Mouse (Mus musculus) stomach, embryonic 14.5 days (tissue): ENCODE data around the gene Thrb. TPM values are rescaled to one million over a fixed set of nuclear protein-coding genes. Genes with fewer than 3 reads are reported as not detected.
A peak's percentile ranks its signal among the peaks of the same experiment; 100 is the strongest.

ENCODE experiments used
- ATAC-seq: fragments of 200-750 bp; cut with Nextera tagmentation; 2 replicates; pipeline ENCODE4 v1.8.0; 2017; ENCODE audit warnings: low read depth, moderate TSS enrichment; ENCODE audit not compliant: insufficient number of reproducible peaks, insufficient read depth, low FRiP score
- H3K27ac ChIP-seq: fragments of 300-500 bp; sonication (generic); 2 replicates; pipeline ENCODE4 v1.5.1; 2014; ENCODE audit warnings: mild to moderate bottlenecking, low read length, moderate library complexity, mixed read lengths
- H3K27me3 ChIP-seq: fragments of 300-500 bp; sonication (generic); 2 replicates; pipeline ENCODE4 v1.6.1; 2014; ENCODE audit warnings: low read length, control low read depth, mixed read lengths; ENCODE audit not compliant: control insufficient read depth, insufficient read depth
- H3K36me3 ChIP-seq: fragments of 300-500 bp; sonication (generic); 2 replicates; pipeline ENCODE4 v1.6.1; 2014; ENCODE audit warnings: mild to moderate bottlenecking, control low read depth, low read length, moderate library complexity, mixed read lengths; ENCODE audit not compliant: control insufficient read depth, insufficient read depth
- H3K4me1 ChIP-seq: fragments of 300-500 bp; sonication (generic); 2 replicates; pipeline ENCODE4 v1.6.1; 2014; ENCODE audit warnings: low read length, control low read depth, mixed read lengths; ENCODE audit not compliant: control insufficient read depth, insufficient read depth
- H3K4me2 ChIP-seq: fragments of 300-500 bp; sonication (generic); replicated peaks from 2 replicates; pipeline ENCODE4 v1.6.1; 2014; ENCODE audit warnings: low read depth, low read length, control low read depth
- H3K4me3 ChIP-seq: fragments of 300-500 bp; sonication (generic); 2 replicates; pipeline ENCODE4 v1.5.1; 2014; ENCODE audit warnings: low read depth, low read length, control low read depth
- H3K9ac ChIP-seq: fragments of 300-500 bp; sonication (generic); replicated peaks from 2 replicates; pipeline ENCODE4 v1.6.1; 2014; ENCODE audit warnings: low read depth, mild to moderate bottlenecking, control low read depth, low read length, moderate library complexity, mixed read lengths
- H3K9me3 ChIP-seq: fragments of 300-500 bp; sonication (generic); 2 replicates; pipeline ENCODE4 v1.6.1; 2016; ENCODE audit warnings: low read depth, low read length, control low read depth; ENCODE audit not compliant: control insufficient read depth
- WGBS: fragments of 180-500 bp; shearing (Covaris S2); extraction: QIAGEN DNeasy Blood & Tissue Kit; methylation state at CpG from one replicate; pipeline ENCODE4 v1.1.7; 2014; 5-methylcytosine and 5-hydroxymethylcytosine counted together
- polyA plus RNA-seq: library from polyadenylated mRNA; unstranded; fragments of >200 nt; fragmentation: Nextera tagmentation; extraction: Ambion mirVana; gene quantifications from 2 replicates; pipeline ENCODE4 v1.2.1, GENCODE M21; 2014

The Thrb gene
- polyA plus RNA-seq, 1 experiment from 2014 or later, result 1.0 TPM

GRCm38 (mm10) chr14:17659031-17659430 is 1.0 kb upstream of the Thrb start:
- no peak overlapping the region for H3K27ac ChIP-seq

GRCm38 (mm10) chr14:17660329-17661099 is 453 bp downstream of the Thrb start:
- WGBS, result under 1% methylated on average over 81 of the region's 82 CpGs
- no peaks in the 10 kb centered on the region for H3K9me3 ChIP-seq
- no peak overlapping the region for H3K27ac ChIP-seq
- peak; percentile 92 for ATAC-seq
- peak overlapping the region; percentile 22; the same call in 1 of the 2 replicates for H3K9ac ChIP-seq
- 0 out of 2 replicates have a peak, but pooled peaks cover 7% of the 10 kb centered on the region for H3K27me3 ChIP-seq
- H3K4me2 ChIP-seq, result peak overlapping the region; percentile 95
- no peaks in the 10 kb centered on the region for H3K36me3 ChIP-seq
- H3K4me1 ChIP-seq, result peaks cover 3% of the 10 kb centered on the region; the same call in 1 of the 2 replicates
- peak overlapping the region; percentile 58 for H3K4me3 ChIP-seq

More at GRCm38 (mm10) chr14:17659031-17659430, 1.0 kb upstream of the Thrb start:
- H3K4me2 ChIP-seq, result peak overlapping the region; percentile 95
- peak; percentile 24; the same call in 1 of the 2 replicates for ATAC-seq
- peaks cover 3% of the 10 kb centered on the region; the same call in 1 of the 2 replicates for H3K4me1 ChIP-seq
- H3K27me3 ChIP-seq, result 0 out of 2 replicates have a peak, but pooled peaks cover 7% of the 10 kb centered on the region
- H3K9ac ChIP-seq, result no peak overlapping the region
- no peaks in the 10 kb centered on the region for H3K9me3 ChIP-seq
- no peaks in the 10 kb centered on the region for H3K36me3 ChIP-seq
- 0% methylated on average over 9 of the region's 10 CpGs for WGBS
- peak overlapping the region; percentile 58; the same call in 1 of the 2 replicates for H3K4me3 ChIP-seq

- Histone ChIP-seq H3K4me3 (peak overlapping the region; percentile 58), H3K4me1 (peaks cover 3% of the 10 kb centered on the region; the same call in 1 of the 2 replicates), H3K27ac (no peak overlapping the region), H3K9ac (peak overlapping the region; percentile 22; the same call in 1 of the 2 replicates), H3K9me3 (no peaks in the 10 kb centered on the region), H3K4me2 (peak overlapping the region; percentile 95), H3K36me3 (no peaks in the 10 kb centered on the region), H3K27me3 (0 out of 2 replicates have a peak, but pooled peaks cover 7% of the 10 kb centered on the region)
- WGBS, result under 1% methylated on average over 16 of the region's 16 CpGs
- ATAC-seq, result peak; percentile 46; the same call in 1 of the 2 replicates
Observed at GRCm38 (mm10) chr14:17661100-17661521, 1.1 kb downstream of the Thrb start.

GRCm38 (mm10) chr14:17662087-17662486 is 2.0 kb downstream of the Thrb start:
- no peak overlapping the region for H3K9ac ChIP-seq
- WGBS, result 44% methylated on average over 5 of the region's 5 CpGs

GRCm38 (mm10) chr14:17674335-17674734 is 14.3 kb downstream of the Thrb start:
- H3K27me3 ChIP-seq, result no peaks in the 10 kb centered on the region
- H3K4me2 ChIP-seq, result no peak overlapping the region
- 86% methylated on average over 1 of the region's 1 CpGs for WGBS
- no peak for ATAC-seq
- no peak overlapping the region for H3K9ac ChIP-seq
- H3K4me1 ChIP-seq, result no peaks in the 10 kb centered on the region
- H3K36me3 ChIP-seq, result no peaks in the 10 kb centered on the region
- no peak overlapping the region for H3K27ac ChIP-seq
- H3K9me3 ChIP-seq, result no peaks in the 10 kb centered on the region
- no peak overlapping the region for H3K4me3 ChIP-seq

More at GRCm38 (mm10) chr14:17662087-17662486, 2.0 kb downstream of the Thrb start:
- ATAC-seq, result no peak
- no peak overlapping the region for H3K4me3 ChIP-seq
- H3K27ac ChIP-seq, result no peak overlapping the region
- H3K4me2 ChIP-seq, result no peak overlapping the region
- no peaks in the 10 kb centered on the region for H3K9me3 ChIP-seq
- 0 out of 2 replicates have a peak, but pooled peaks cover 7% of the 10 kb centered on the region for H3K27me3 ChIP-seq
- no peaks in the 10 kb centered on the region for H3K36me3 ChIP-seq
- peaks cover 3% of the 10 kb centered on the region; the same call in 1 of the 2 replicates for H3K4me1 ChIP-seq

- H3K9ac ChIP-seq, result no peak overlapping the region
- ATAC-seq, result no peak
- 84% methylated on average over 3 of the region's 3 CpGs for WGBS
- no peak overlapping the region for H3K27ac ChIP-seq
- H3K4me1 ChIP-seq, result no peaks in the 10 kb centered on the region
- no peaks in the 10 kb centered on the region for H3K27me3 ChIP-seq
- no peak overlapping the region for H3K4me3 ChIP-seq
- H3K9me3 ChIP-seq, result no peaks in the 10 kb centered on the region
- H3K4me2 ChIP-seq, result no peak overlapping the region
- no peaks in the 10 kb centered on the region for H3K36me3 ChIP-seq
Observed at GRCm38 (mm10) chr14:17675214-17675613, 15.2 kb downstream of the Thrb start.

- Histone ChIP-seq H3K27me3 (no peaks in the 10 kb centered on the region), H3K4me1 (no peaks in the 10 kb centered on the region), H3K4me2 (no peak overlapping the region), H3K4me3 (no peak overlapping the region), H3K9me3 (no peaks in the 10 kb centered on the region), H3K27ac (no peak overlapping the region), H3K36me3 (no peaks in the 10 kb centered on the region), H3K9ac (no peak overlapping the region)
- no peak for ATAC-seq
Observed at GRCm38 (mm10) chr14:17681479-17681878, 21.4 kb downstream of the Thrb start.

- Histone ChIP-seq H3K4me2 (no peak overlapping the region), H3K27ac (no peak overlapping the region), H3K27me3 (no peaks in the 10 kb centered on the region), H3K4me1 (no peaks in the 10 kb centered on the region), H3K9ac (no peak overlapping the region), H3K36me3 (no peaks in the 10 kb centered on the region), H3K4me3 (no peak overlapping the region), H3K9me3 (no peaks in the 10 kb centered on the region)
- 74% methylated on average over 1 of the region's 1 CpGs for WGBS
- ATAC-seq, result no peak
Observed at GRCm38 (mm10) chr14:17684881-17685280, 24.8 kb downstream of the Thrb start.
